In genomic region chr1:89769641-89770040, GRCm38 (mm10) we compare ENCODE assay signal across 18 mouse cellular contexts.
DNase-seq lines count a peak whose midpoint lies in the region; ATAC-seq and TF ChIP-seq lines count a peak whose summit lies in the region.
"Had no signal": no experiment of that assay in that cellular context is flagged by ENCODE, and none has a peak within 500 bp of the region (broad histone marks: within the 10 kb centered on the region; RNA-seq: fewer than 3 reads in every experiment).

No protein-coding gene starts in this region.

- DNase-seq in forebrain, postnatal 0 days = no peak
- peak; percentile 57 for DNase-seq in brain, embryonic 14.5 days (ENCODE audit: low read depth)
- peak; percentile 64 for DNase-seq in retina, postnatal 1 day
- DNase-seq in urinary bladder, adult 18-20 months (ENCODE audit: low spot score in 2 of 2) = no peak
- DNase-seq: adrenal gland, postnatal 25 days; cerebellum, adult 2 months; gastrocnemius, adult 2 months; kidney, adult 18-20 months; right cerebral cortex, postnatal 4 days; thymus, adult 2 months had no signal

- H3K9ac ChIP-seq in forebrain, postnatal 0 days = no peak overlapping the region
- H3K9ac ChIP-seq in forebrain, embryonic 16.5 days (replicated peaks; ENCODE audit: low read depth, low read length) = no peak overlapping the region
- H3K9ac ChIP-seq in midbrain, embryonic 13.5 days (replicated peaks) = no peak overlapping the region
- no peak overlapping the region for H3K9ac ChIP-seq in midbrain, embryonic 15.5 days
- H3K9ac ChIP-seq: embryonic facial prominence, embryonic 12.5 days; heart, embryonic 12.5 days; liver, embryonic 14.5 days had no signal

- H3K4me2 ChIP-seq in forebrain, postnatal 0 days (ENCODE audit: low read depth) = no peak overlapping the region
- H3K4me2 ChIP-seq in forebrain, embryonic 16.5 days (ENCODE audit: low read length) = no peak overlapping the region
- H3K4me2 ChIP-seq in midbrain, embryonic 13.5 days (replicated peaks) = no peak overlapping the region
- H3K4me2 ChIP-seq in midbrain, embryonic 15.5 days = no peak overlapping the region
- H3K4me2 ChIP-seq: embryonic facial prominence, embryonic 12.5 days; heart, embryonic 12.5 days had no signal

- no peak for TF ChIP-seq CTCF in forebrain, postnatal 0 days (IDR thresholded peaks at IDR 0.05; ENCODE audit: low read depth)
- no peak for TF ChIP-seq CTCF in brain, embryonic 14.5 days (IDR thresholded peaks at IDR 0.05; ENCODE audit: borderline replicate concordance, extremely low read depth, insufficient read depth, insufficient read length)

- ATAC-seq in forebrain, postnatal 0 days = peak; percentile 25
- no peak for ATAC-seq in forebrain, embryonic 16.5 days
- 0 out of 2 replicates have a peak, but pooled peaks have one; percentile 28 for ATAC-seq in midbrain, embryonic 13.5 days
- no peak for ATAC-seq in midbrain, embryonic 15.5 days (replicated peaks)

- no peaks in the 10 kb centered on the region for H3K9me3 ChIP-seq in forebrain, postnatal 0 days (ENCODE audit: low read length)
- H3K9me3 ChIP-seq in forebrain, embryonic 16.5 days (ENCODE audit: control insufficient read depth, low read length) = no peaks in the 10 kb centered on the region
- no peaks in the 10 kb centered on the region for H3K9me3 ChIP-seq in midbrain, embryonic 13.5 days
- no peaks in the 10 kb centered on the region for H3K9me3 ChIP-seq in midbrain, embryonic 15.5 days
- H3K9me3 ChIP-seq: embryonic facial prominence, embryonic 12.5 days; heart, embryonic 12.5 days had no signal

- WGBS in forebrain, postnatal 0 days = 59% methylated on average over 4 of the region's 4 CpGs
- 69% methylated on average over 4 of the region's 4 CpGs for WGBS in forebrain, embryonic 16.5 days
- 66% methylated on average over 4 of the region's 4 CpGs for WGBS in midbrain, embryonic 13.5 days
- WGBS in midbrain, embryonic 15.5 days = 65% methylated on average over 4 of the region's 4 CpGs

- 0 out of 2 replicates have a peak, but pooled peaks cover 5% of the 10 kb centered on the region for H3K36me3 ChIP-seq in forebrain, postnatal 0 days (ENCODE audit: insufficient read depth)
- H3K36me3 ChIP-seq in forebrain, embryonic 16.5 days (ENCODE audit: control insufficient read depth, insufficient read depth) = no peaks in the 10 kb centered on the region
- peaks cover 27% of the 10 kb centered on the region; the same call in 1 of the 2 replicates for H3K36me3 ChIP-seq in midbrain, embryonic 13.5 days
- no peaks in the 10 kb centered on the region for H3K36me3 ChIP-seq in midbrain, embryonic 15.5 days (replicated peaks)

- no peak overlapping the region for H3K27ac ChIP-seq in forebrain, postnatal 0 days (ENCODE audit: low read depth, low read length)
- no peak overlapping the region for H3K27ac ChIP-seq in forebrain, embryonic 16.5 days (ENCODE audit: low read length)
- H3K27ac ChIP-seq in midbrain, embryonic 13.5 days = no peak overlapping the region
- no peak overlapping the region for H3K27ac ChIP-seq in midbrain, embryonic 15.5 days
- H3K27ac ChIP-seq: embryonic facial prominence, embryonic 12.5 days; gastrocnemius, adult 2 months; kidney, postnatal 0 days; liver, embryonic 14.5 days had no signal

- TF ChIP-seq POLR2A in brain, embryonic 14.5 days (IDR thresholded peaks at IDR 0.05; ENCODE audit: borderline replicate concordance, extremely low read depth, insufficient read depth, insufficient read length, poor library complexity, severe bottlenecking) = no peak

- H3K4me1 ChIP-seq in forebrain, postnatal 0 days (ENCODE audit: insufficient read depth) = no peaks in the 10 kb centered on the region
- H3K4me1 ChIP-seq in forebrain, embryonic 16.5 days (replicated peaks; ENCODE audit: control insufficient read depth, insufficient read depth, low read length) = no peaks in the 10 kb centered on the region; the same call in 1 of the 2 replicates
- H3K4me1 ChIP-seq in midbrain, embryonic 13.5 days (replicated peaks) = peaks cover 39% of the 10 kb centered on the region
- H3K4me1 ChIP-seq in midbrain, embryonic 15.5 days = peaks cover 34% of the 10 kb centered on the region

- H3K4me3 ChIP-seq in forebrain, postnatal 0 days (ENCODE audit: low read depth, low read length) = no peak overlapping the region
- no peak overlapping the region for H3K4me3 ChIP-seq in forebrain, embryonic 16.5 days (replicated peaks; ENCODE audit: low read length)
- no peak overlapping the region for H3K4me3 ChIP-seq in midbrain, embryonic 13.5 days (replicated peaks)
- H3K4me3 ChIP-seq in midbrain, embryonic 15.5 days = no peak overlapping the region
- H3K4me3 ChIP-seq: embryonic facial prominence, embryonic 12.5 days; erythroblast, embryonic 14.5 days; gastrocnemius, adult 2 months; heart, embryonic 12.5 days had no signal

- H3K27me3 ChIP-seq in forebrain, postnatal 0 days (ENCODE audit: insufficient read depth, low read length) = no peaks in the 10 kb centered on the region
- H3K27me3 ChIP-seq in forebrain, embryonic 16.5 days (replicated peaks; ENCODE audit: control insufficient read depth, insufficient read depth, low read length) = no peaks in the 10 kb centered on the region
- H3K27me3 ChIP-seq in midbrain, embryonic 13.5 days = 0 out of 2 replicates have a peak, but pooled peaks cover 3% of the 10 kb centered on the region
- no peaks in the 10 kb centered on the region for H3K27me3 ChIP-seq in midbrain, embryonic 15.5 days (replicated peaks)
- H3K27me3 ChIP-seq: embryonic facial prominence, embryonic 12.5 days; heart, embryonic 12.5 days had no signal

Comparison
In these comparisons a context has a peak if more than half of its experiments do, and no peak if none do; other contexts are left out.
1. ATAC-seq: peak in forebrain, postnatal 0 days (single experiment) and midbrain, embryonic 13.5 days (single experiment); none in forebrain, embryonic 16.5 days (single experiment) and midbrain, embryonic 15.5 days (single experiment).
2. DNase-seq: peak in brain, embryonic 14.5 days (single experiment) and retina, postnatal 1 day (single experiment); none in forebrain, postnatal 0 days (single experiment) and urinary bladder, adult 18-20 months (0 of 2).